Mouse (Mus musculus): ENCODE results near the gene Dock11. TPM values are rescaled to one million over a fixed set of nuclear protein-coding genes. Genes with fewer than 3 reads are reported as not detected.

Dock11 gene
- polyA plus RNA-seq, 1 experiment, result 0.52 TPM

GRCm38 (mm10) chrX:36100883-36101282 lies 212.3 kb downstream of the Dock11 start:
- Histone ChIP-seq H3K4me3 (ENCODE audit: control insufficient read depth, low read depth, low read length) (no peak overlapping the region), H3K27ac (ENCODE audit: control insufficient read depth, insufficient read depth, low read depth, low read length) (no peak overlapping the region), H3K4me1 (ENCODE audit: control insufficient read depth, insufficient read depth, low read length) (no peaks in the 10 kb centered on the region), H3K27me3 (ENCODE audit: control insufficient read depth, insufficient read depth, low read length) (no peaks in the 10 kb centered on the region), H3K36me3 (ENCODE audit: control insufficient read depth, insufficient read depth, low read length) (no peaks in the 10 kb centered on the region)
- TF ChIP-seq POLR2A (IDR thresholded peaks at IDR 0.05; ENCODE audit: control insufficient read depth, low read depth, low read length) (no peak), CTCF (IDR thresholded peaks at IDR 0.05; ENCODE audit: control insufficient read depth, insufficient read depth, insufficient replicate concordance, low read depth, low read length) (no peak)

GRCm38 (mm10) chrX:36101318-36101717 lies 212.7 kb downstream of the Dock11 start:
- Histone ChIP-seq H3K27ac (ENCODE audit: control insufficient read depth, insufficient read depth, low read depth, low read length) (no peak overlapping the region), H3K4me3 (ENCODE audit: control insufficient read depth, low read depth, low read length) (no peak overlapping the region), H3K36me3 (ENCODE audit: control insufficient read depth, insufficient read depth, low read length) (no peaks in the 10 kb centered on the region), H3K4me1 (ENCODE audit: control insufficient read depth, insufficient read depth, low read length) (no peaks in the 10 kb centered on the region), H3K27me3 (ENCODE audit: control insufficient read depth, insufficient read depth, low read length) (no peaks in the 10 kb centered on the region)
- TF ChIP-seq CTCF (IDR thresholded peaks at IDR 0.05; ENCODE audit: control insufficient read depth, insufficient read depth, insufficient replicate concordance, low read depth, low read length), result no peak
- TF ChIP-seq POLR2A (IDR thresholded peaks at IDR 0.05; ENCODE audit: control insufficient read depth, low read depth, low read length), result no peak

GRCm38 (mm10) chrX:36108601-36109000 lies 220.0 kb downstream of the Dock11 start:
- Histone ChIP-seq H3K27ac (ENCODE audit: control insufficient read depth, insufficient read depth, low read depth, low read length) (no peak overlapping the region), H3K4me3 (ENCODE audit: control insufficient read depth, low read depth, low read length) (no peak overlapping the region), H3K36me3 (ENCODE audit: control insufficient read depth, insufficient read depth, low read length) (no peaks in the 10 kb centered on the region), H3K4me1 (ENCODE audit: control insufficient read depth, insufficient read depth, low read length) (peaks cover 8% of the 10 kb centered on the region; the same call in 1 of the 2 replicates), H3K27me3 (ENCODE audit: control insufficient read depth, insufficient read depth, low read length) (no peaks in the 10 kb centered on the region)
- TF ChIP-seq POLR2A (IDR thresholded peaks at IDR 0.05; ENCODE audit: control insufficient read depth, low read depth, low read length), result no peak
- no peak for TF ChIP-seq CTCF (IDR thresholded peaks at IDR 0.05; ENCODE audit: control insufficient read depth, insufficient read depth, insufficient replicate concordance, low read depth, low read length)

GRCm38 (mm10) chrX:36111622-36112421 lies 223.2 kb downstream of the Dock11 start, which contains the start of gene Il13ra1:
Il13ra1 (plus strand) TSS chrX:36112110.
- Histone ChIP-seq H3K27ac (ENCODE audit: control insufficient read depth, insufficient read depth, low read depth, low read length) (no peak within 1 kb of the TSS), H3K36me3 (ENCODE audit: control insufficient read depth, insufficient read depth, low read length) (no peaks in the 10 kb centered on the region), H3K27me3 (ENCODE audit: control insufficient read depth, insufficient read depth, low read length) (no peaks in the 10 kb centered on the region), H3K4me3 (ENCODE audit: control insufficient read depth, low read depth, low read length) (peak within 1 kb of the TSS; percentile 65), H3K4me1 (ENCODE audit: control insufficient read depth, insufficient read depth, low read length) (peaks cover 8% of the 10 kb centered on the region; the same call in 1 of the 2 replicates)
- TF ChIP-seq POLR2A (IDR thresholded peaks at IDR 0.05; ENCODE audit: control insufficient read depth, low read depth, low read length) (no peak), CTCF (IDR thresholded peaks at IDR 0.05; ENCODE audit: control insufficient read depth, insufficient read depth, insufficient replicate concordance, low read depth, low read length) (no peak)

- H3K4me3 ChIP-seq (ENCODE audit: control insufficient read depth, low read depth, low read length), result peak overlapping the region; percentile 65
- TF ChIP-seq POLR2A (IDR thresholded peaks at IDR 0.05; ENCODE audit: control insufficient read depth, low read depth, low read length) (no peak), CTCF (IDR thresholded peaks at IDR 0.05; ENCODE audit: control insufficient read depth, insufficient read depth, insufficient replicate concordance, low read depth, low read length) (no peak)
- no peaks in the 10 kb centered on the region for H3K36me3 ChIP-seq (ENCODE audit: control insufficient read depth, insufficient read depth, low read length)
- H3K27me3 ChIP-seq (ENCODE audit: control insufficient read depth, insufficient read depth, low read length), result no peaks in the 10 kb centered on the region
- no peak overlapping the region for H3K27ac ChIP-seq (ENCODE audit: control insufficient read depth, insufficient read depth, low read depth, low read length)
- peaks cover 8% of the 10 kb centered on the region; the same call in 1 of the 2 replicates for H3K4me1 ChIP-seq (ENCODE audit: control insufficient read depth, insufficient read depth, low read length)
These were observed 223.8 kb downstream of the Dock11 start for GRCm38 (mm10) chrX:36112422-36112750.

- Histone ChIP-seq H3K4me3 (ENCODE audit: control insufficient read depth, low read depth, low read length) (no peak overlapping the region), H3K4me1 (ENCODE audit: control insufficient read depth, insufficient read depth, low read length) (peaks cover 8% of the 10 kb centered on the region; the same call in 1 of the 2 replicates), H3K27me3 (ENCODE audit: control insufficient read depth, insufficient read depth, low read length) (no peaks in the 10 kb centered on the region), H3K27ac (ENCODE audit: control insufficient read depth, insufficient read depth, low read depth, low read length) (no peak overlapping the region), H3K36me3 (ENCODE audit: control insufficient read depth, insufficient read depth, low read length) (no peaks in the 10 kb centered on the region)
- TF ChIP-seq POLR2A (IDR thresholded peaks at IDR 0.05; ENCODE audit: control insufficient read depth, low read depth, low read length) (no peak), CTCF (IDR thresholded peaks at IDR 0.05; ENCODE audit: control insufficient read depth, insufficient read depth, insufficient replicate concordance, low read depth, low read length) (no peak)
These were observed 226.5 kb downstream of the Dock11 start for GRCm38 (mm10) chrX:36115171-36115570.

Other genes with a start within 250 kb of the Dock11 start
- 0.46 and 0.59 TPM in 2 replicates for gene Il13ra1, start 223.3 kb downstream of the Dock11 start, polyA plus RNA-seq (2012; rRNA removed)